Mouse (Mus musculus) retina, embryonic 14.5 days (tissue): ENCODE measurements around the gene Pcif1.
A peak's percentile ranks its signal among the peaks of the same experiment; 100 is the strongest.

Source experiments
- DNase-seq: peaks from one replicate; pipeline ENCODE4 v3.0.0-alpha.2; 2015; ENCODE audit warnings: low spot score

Gene Pcif1

GRCm38 (mm10) chr2:164894048-164894447 lies 14.9 kb downstream of the Pcif1 start:
- DNase-seq: no peak

GRCm38 (mm10) chr2:164894644-164895043 lies 15.5 kb downstream of the Pcif1 start:
- no peak for DNase-seq

DNA sequence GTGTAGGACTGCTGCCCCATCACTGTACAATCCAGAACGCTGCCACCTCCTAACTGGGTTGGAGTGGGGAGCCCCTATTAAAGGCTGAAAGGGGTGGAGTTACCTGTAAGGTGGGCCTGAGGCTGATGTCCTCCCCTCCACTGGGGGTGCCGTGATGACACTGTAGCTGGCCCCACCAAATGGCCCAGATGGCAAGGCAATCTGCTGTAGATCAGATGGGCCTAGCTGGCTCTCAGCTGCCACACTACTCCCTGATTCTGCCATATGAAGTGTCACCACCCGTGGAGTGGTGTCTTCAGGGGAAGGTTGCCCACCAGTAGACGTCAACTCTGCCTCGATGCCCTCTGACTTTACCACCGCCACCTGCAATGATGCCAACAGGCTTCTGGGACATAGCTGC lies 16.8 kb downstream of the Pcif1 start:
- no peak for DNase-seq

DNA sequence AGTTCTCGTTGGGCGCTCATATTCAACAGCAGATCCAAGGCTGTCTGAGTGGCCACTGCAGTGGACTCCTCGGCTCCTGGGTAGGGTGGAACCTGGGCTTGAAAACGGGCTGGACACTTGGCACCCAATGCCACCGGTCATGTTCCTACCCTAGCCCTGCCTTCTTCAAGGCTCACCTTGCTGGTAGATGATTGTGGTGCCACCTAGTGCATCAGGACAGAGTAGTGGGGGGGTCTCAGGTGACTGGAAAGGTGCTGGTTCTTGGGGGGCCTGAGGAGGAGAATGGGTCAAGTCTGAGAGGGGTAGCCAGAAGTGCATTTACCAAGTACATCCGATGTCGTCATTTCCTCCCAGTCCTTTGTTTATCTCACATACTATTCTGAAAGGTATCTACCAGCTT lies 18.9 kb downstream of the Pcif1 start:
- no peak for DNase-seq

DNA sequence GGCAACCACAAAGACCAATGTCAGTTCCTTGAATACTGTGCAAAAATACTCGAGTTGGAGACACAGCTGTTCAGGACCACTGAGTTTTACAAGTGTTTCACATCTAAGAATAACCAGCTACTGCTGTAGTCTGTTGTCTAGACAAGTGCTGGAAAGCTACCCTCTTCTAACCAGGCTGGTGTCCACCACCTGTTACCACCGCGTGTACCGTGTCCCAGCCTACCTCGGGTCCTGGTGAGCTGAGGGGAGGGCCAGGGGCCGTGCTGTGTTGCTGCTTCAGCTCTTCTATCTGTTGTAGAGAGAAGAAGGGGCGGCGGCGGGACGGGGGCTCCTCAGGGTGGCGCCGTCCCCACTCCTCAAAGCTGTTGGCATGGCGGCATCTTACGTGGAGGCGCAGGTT lies 19.9 kb downstream of the Pcif1 start:
- no peak for DNase-seq

GRCm38 (mm10) chr2:164899723-164900459 lies 20.8 kb downstream of the Pcif1 start:
- no peak for DNase-seq

GRCm38 (mm10) chr2:164901380-164901779 lies 22.3 kb downstream of the Pcif1 start:
- DNase-seq: no peak

DNA sequence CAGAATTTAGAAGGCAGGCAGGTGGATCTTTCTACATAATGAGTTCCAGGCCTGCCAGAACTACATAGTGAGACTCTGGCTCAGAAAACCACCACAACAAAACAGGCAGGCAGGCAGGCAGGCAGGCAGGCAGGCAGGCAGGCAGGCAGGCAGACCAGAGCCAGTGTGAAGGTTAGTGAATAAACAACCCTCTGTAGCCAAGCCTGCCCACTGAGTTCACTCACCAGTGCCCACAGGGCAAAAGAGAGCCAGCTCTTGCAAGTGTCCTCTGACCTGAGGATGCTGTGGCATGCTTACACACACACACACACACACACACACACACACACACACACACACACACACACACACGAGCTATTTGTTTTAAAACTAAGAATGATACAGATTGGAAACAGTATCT lies 24.4 kb downstream of the Pcif1 start:
- DNase-seq: no peak

- no peak for DNase-seq
Observed at GRCm38 (mm10) chr2:164906071-164906470, 27.0 kb downstream of the Pcif1 start.

GRCm38 (mm10) chr2:164907511-164907910 lies 28.4 kb downstream of the Pcif1 start:
- DNase-seq: no peak

GRCm38 (mm10) chr2:164908011-164908410 lies 28.9 kb downstream of the Pcif1 start:
- no peak for DNase-seq

DNA sequence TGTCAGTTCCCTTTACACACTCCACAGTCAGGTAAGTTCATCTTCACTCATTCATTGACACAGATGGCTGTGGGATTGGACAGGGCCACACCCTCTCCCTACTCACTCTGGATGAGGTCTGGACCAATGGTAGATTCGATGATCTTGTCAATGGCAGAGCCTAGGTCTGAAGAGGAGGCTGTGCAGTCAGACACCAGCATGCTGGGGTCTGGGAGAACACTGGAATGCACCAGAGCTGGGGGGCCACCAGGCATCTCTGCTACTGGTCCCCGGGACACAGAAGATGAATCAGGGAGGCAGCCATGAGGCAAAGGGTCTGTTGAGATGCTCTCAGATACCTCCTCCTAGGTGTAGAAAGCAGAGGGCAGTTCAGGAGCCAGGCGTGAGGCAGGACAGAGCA lies 30.0 kb downstream of the Pcif1 start:
- no peak for DNase-seq

DNA sequence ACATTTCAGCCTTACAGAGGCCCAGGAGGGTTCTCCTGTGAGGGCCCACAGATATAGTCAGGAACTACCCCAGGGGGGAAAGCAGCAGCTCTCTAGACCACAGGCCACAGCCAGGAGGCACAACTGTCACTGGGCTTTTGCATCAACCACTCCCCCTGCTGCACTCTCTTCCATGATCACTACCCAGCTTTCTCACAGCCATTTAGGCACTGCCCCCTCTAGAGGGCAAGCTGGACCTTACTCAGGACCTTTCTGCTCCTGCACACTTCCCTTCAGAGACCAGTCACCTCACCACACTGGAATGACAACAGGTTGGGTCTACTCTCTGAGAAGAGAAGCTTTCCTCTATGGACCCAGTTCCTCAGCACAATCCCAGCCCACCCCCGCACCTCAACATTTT lies 30.4 kb downstream of the Pcif1 start:
- peak; percentile 67 for DNase-seq

- DNase-seq: no peak
Observed at GRCm38 (mm10) chr2:164910360-164911061, 31.4 kb downstream of the Pcif1 start.

DNA sequence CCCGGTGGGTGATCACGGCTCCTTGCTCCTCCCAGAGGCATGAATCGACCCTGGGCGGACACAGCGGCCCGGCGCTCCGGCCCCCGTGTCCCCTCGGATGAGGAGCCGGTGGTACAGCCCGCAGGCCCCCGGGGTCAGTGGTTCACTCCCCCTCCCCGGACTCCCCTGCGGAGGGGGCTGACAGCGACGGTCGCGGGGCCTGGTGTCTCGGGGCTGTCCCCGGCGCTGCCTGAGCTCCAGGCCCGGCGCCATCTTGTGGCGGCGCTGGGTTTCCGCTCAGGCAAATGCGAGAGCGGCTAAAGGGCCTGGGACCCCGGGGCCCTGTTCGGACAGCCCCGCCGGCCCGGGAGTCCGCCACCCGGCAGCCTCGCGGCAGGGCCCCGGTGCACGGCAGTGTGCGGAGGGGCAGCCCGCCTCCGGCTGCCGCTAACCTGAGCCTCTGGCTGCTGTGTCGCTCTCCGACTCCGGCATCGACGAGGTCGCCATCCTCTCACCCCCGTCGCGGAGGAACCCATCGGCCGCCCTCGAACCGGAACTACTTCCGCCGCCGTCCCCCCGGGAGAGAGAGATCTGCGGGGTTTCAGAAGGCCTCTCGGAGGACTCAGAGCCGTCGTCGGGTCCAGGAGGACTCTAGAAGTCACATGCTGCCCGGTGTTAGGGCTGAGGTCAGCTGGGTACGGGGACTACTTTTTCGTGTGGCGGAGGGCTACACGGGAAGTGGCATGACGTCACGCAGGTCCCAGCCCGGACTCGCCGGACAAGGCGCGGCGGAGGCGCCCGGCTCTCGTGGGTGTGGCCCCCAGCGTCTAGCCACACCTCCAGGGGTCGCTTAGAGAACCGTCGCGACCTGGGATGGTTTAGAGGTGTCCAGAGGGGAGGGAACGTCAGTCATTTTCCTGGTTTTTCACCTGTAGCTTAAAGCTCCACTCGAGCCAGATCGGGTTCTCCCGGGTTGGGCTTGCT lies 32.3 kb downstream of the Pcif1 start, which contains the start of gene Zfp335:
Gene Zfp335, minus strand, starts transcription at position 672 of the 963 bp plus-strand sequence.
- DNase-seq: peak; percentile 97

DNA sequence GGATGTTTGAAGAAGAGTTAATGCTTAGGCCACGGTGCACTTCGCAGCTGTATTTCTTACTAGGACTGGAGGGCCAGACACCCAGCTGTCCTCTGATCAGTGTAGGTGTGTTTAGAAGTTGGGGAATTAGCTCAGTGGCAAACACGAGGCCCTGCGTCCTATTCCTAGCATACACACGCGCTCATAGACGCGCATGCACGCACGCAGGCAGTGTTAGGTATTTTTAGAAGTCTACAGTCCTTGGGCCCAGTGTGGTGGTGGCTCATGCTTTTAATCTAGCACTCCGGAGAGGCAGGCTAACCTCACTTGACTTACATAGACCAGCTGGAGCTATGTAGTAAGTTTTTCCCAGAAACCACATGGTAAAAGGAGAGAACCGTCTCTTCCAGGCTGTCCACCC lies 33.0 kb downstream of the Pcif1 start:
- no peak for DNase-seq

DNA sequence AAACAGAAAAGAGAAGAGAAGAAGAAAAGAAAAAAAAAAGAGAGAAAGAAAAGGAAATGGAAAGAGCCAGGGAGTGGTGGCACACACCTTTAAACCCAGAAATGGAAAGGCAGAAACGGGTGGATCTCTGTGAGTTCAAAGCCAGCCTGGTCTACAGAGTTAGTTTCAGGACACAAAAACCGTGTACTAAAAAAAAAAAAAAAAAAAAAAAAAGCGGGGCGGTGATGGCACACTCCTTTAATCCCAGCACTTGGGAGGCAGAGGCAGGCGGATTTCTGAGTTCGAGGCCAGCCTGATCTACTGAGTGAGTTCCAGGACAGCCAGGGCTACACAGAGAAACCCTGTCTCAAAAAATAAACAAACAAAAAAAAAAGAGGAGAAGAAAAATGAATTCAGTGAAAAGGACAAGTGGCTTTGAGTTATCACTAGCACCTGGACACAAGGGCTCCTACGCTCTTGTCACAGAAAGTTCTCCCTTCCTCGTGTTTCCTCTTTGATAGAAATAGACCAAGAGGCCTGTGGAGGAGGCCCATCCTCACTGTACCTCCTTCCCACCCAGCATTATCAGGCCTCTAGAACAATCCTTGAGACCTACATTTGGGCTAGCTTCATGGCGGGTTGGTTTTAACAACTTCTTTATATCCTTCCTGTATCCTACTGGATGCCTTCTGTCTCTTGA lies 33.8 kb downstream of the Pcif1 start:
- no peak for DNase-seq

GRCm38 (mm10) chr2:164913428-164913786 lies 34.3 kb downstream of the Pcif1 start:
- no peak for DNase-seq

DNA sequence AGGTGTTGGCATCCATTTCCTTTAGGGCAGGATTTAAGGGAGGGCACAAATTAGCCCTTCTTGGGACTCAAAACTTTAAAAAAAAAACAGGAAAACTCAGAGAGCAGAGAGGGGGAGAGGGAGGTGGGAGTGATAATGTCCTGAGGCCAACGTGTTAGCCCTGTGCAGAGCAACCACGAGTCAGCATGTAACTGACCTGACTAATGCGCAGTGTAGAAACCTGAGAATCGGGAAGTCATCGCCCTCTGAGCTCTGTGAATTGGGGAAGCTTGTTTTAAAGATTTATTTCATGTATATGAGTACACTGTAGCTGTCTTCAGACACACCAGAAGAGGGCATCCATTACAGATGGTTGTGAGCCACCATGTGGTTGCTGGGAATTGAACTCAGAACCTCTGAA lies 37.7 kb downstream of the Pcif1 start:
- no peak for DNase-seq

DNA sequence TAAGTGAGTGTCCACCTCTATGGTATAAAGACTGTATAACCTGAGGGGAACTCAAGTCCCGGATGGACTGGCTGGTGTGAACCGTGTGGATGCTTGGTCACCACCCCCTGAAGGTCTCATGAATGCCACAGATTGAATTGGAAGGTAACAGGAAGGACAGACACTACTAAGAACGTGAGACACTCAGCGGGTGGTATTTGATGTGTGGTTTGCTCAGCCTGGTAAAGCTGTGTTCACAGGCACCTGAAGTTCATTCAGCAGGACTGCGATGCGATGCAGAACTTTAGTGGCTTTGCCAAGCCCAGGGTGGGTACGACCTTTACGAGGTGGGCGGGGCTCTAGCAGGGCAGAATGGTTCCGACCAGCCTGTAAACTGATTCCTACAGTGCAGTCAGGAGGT lies 38.3 kb downstream of the Pcif1 start:
- no peak for DNase-seq

- peak; percentile 61 for DNase-seq
Observed at GRCm38 (mm10) chr2:164918325-164918724, 39.2 kb downstream of the Pcif1 start.

DNA sequence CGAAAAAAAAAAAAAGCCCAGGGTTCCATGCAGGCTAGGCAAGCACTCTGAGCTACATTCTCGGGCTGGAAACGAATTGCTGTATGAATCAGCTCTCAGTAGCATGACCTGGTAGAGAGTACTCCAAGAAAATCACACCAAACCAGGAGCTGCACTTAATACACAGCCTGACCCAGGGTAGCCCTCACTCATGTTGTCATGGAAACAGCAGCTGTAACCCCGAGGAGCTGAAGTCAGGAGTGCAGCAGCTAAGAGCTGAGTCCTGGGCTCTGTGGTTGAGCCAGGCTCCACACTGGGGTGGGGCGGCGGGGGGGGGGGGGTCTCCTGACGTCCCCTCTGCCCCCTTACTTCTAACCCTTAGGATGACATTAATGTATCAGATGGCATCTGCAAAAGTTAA lies 42.9 kb downstream of the Pcif1 start:
- peak; percentile 53 for DNase-seq
